Mouse (Mus musculus) liver, embryonic 14.5 days (tissue): ENCODE results near the gene Fbxo42. TPM values are rescaled to one million over a fixed set of nuclear protein-coding genes. Genes with fewer than 3 reads are reported as not detected.

Experiments
- ATAC-seq: fragments of 200-750 bp; cut with Nextera tagmentation; 2 replicates; pipeline ENCODE4 v1.8.0; 2017; ENCODE audit warnings: moderate number of reproducible peaks, mild to moderate bottlenecking, moderate library complexity; ENCODE audit not compliant: insufficient read depth
- DNase-seq, 3 experiments: peaks; one replicate each; pipeline ENCODE4 v3.0.0-alpha.2; 2012 to 2013; ENCODE audit warnings: low read depth in 3 of 3, low spot score in 3 of 3
- H3K27ac ChIP-seq: fragments of 300-500 bp; sonication (generic); 2 replicates; pipeline ENCODE4 v1.5.1; 2014; ENCODE audit warnings: moderate library complexity, mild to moderate bottlenecking, control low read depth, inconsistent platforms
- H3K27me3 ChIP-seq: fragments of 300-500 bp; sonication (generic); 2 replicates; pipeline ENCODE4 v1.6.1; 2014; ENCODE audit warnings: mild to moderate bottlenecking, low read length, moderate library complexity; ENCODE audit not compliant: control insufficient read depth, insufficient read depth
- H3K36me3 ChIP-seq: fragments of 300-500 bp; sonication (generic); replicated peaks from 2 replicates; pipeline ENCODE4 v1.6.1; 2014; ENCODE audit warnings: low read depth; ENCODE audit not compliant: control insufficient read depth, insufficient read depth
- H3K4me1 ChIP-seq, 2 experiments: fragments of 200-500 bp in 1 of 2; fragments of 300-500 bp in 1 of 2; sonication (generic) in 1 of 2; replicated peaks; 2 replicates each; pipeline ENCODE4 v1.6.1; 2012 to 2014; ENCODE audit warnings: antibody characterized with exemption in 1 of 2, inconsistent platforms in 1 of 2, low read length in 1 of 2; ENCODE audit not compliant: control insufficient read depth in 2 of 2, insufficient read depth in 2 of 2
- H3K4me2 ChIP-seq: fragments of 300-500 bp; sonication (generic); 2 replicates; pipeline ENCODE4 v1.6.1; 2014; ENCODE audit warnings: low read depth, mild to moderate bottlenecking, control low read depth, moderate library complexity
- H3K4me3 ChIP-seq, 2 experiments: fragments of 200-500 bp in 1 of 2; fragments of 300-500 bp in 1 of 2; sonication (generic) in 1 of 2; 2 replicates each; pipeline ENCODE4 v1.5.1; 2012 to 2014; ENCODE audit warnings: low read depth in 2 of 2, low read length in 2 of 2, mild to moderate bottlenecking in 2 of 2, control low read depth in 1 of 2, inconsistent platforms in 1 of 2, moderate library complexity in 1 of 2; ENCODE audit not compliant: insufficient read depth in 1 of 2
- H3K9ac ChIP-seq: fragments of 300-500 bp; sonication (generic); replicated peaks from 2 replicates; pipeline ENCODE4 v1.6.1; 2014; ENCODE audit warnings: mild to moderate bottlenecking, control low read depth, moderate library complexity
- H3K9me3 ChIP-seq: fragments of 300-500 bp; sonication (generic); 2 replicates; pipeline ENCODE4 v1.6.1; 2016; ENCODE audit warnings: low read length, mixed read lengths; ENCODE audit not compliant: control insufficient read depth
- CTCF ChIP-seq: IDR thresholded peaks from 2 replicates; pipeline ENCODE4 v1.5.1; 2016; ENCODE audit warnings: antibody characterized with exemption, low read depth, control low read depth
- EP300 ChIP-seq: IDR thresholded peaks from 2 replicates; pipeline ENCODE4 v1.6.1; 2016; ENCODE audit warnings: antibody characterized with exemption, low read depth
- WGBS: fragments of 180-500 bp; shearing (Covaris S2); extraction: QIAGEN DNeasy Blood & Tissue Kit; methylation state at CpG from one replicate; pipeline ENCODE4 v1.1.7; 2014; ENCODE audit not compliant: insufficient replicate concordance; 5-methylcytosine and 5-hydroxymethylcytosine counted together
- polyA plus RNA-seq, 2 experiments: library from polyadenylated mRNA; depleted of rRNA in 1 of 2; stranded (reverse) in 1 of 2; unstranded in 1 of 2; fragments of >200 nt; fragmentation: Nextera tagmentation in 1 of 2; extraction: Ambion mirVana in 1 of 2; gene quantifications; 2 replicates each; pipeline versions ENCODE4 v1.2.1 to v1.2.3; 2012 to 2014

Gene Fbxo42
- polyA plus RNA-seq (2012; rRNA removed) (7.5 and 8.3 TPM in 2 replicates), polyA plus RNA-seq (2014; fragmentation: Nextera tagmentation; extraction: Ambion mirVana) (17.6 and 20.6 TPM in 2 replicates)

- DNase-seq, result peak; percentile 85 to 89 (median 86)
- peak within 1 kb of the TSS; percentile 77 to 97 for H3K4me3 ChIP-seq
- peak; percentile 92 for ATAC-seq
- H3K27ac ChIP-seq, result peak within 1 kb of the TSS; percentile 67
- H3K36me3 ChIP-seq, result no peaks in the 10 kb centered on the region
- 4% methylated on average over 58 of the region's 58 CpGs for WGBS
- peaks cover 12 to 25% of the 10 kb centered on the region in 2 experiments for H3K4me1 ChIP-seq
- H3K4me2 ChIP-seq, result peak within 1 kb of the TSS; percentile 84
- TF ChIP-seq EP300 (no peak), CTCF (peak; percentile 70)
- peak within 1 kb of the TSS; percentile 90 for H3K9ac ChIP-seq
- H3K9me3 ChIP-seq, result no peaks in the 10 kb centered on the region
- no peaks in the 10 kb centered on the region for H3K27me3 ChIP-seq
Measured at GRCm38 (mm10) chr4:141147112-141148008, at the start of gene Fbxo42. Gene Fbxo42 (plus strand): TSS chr4:141147913.

GRCm38 (mm10) chr4:141098935-141099334, 48.8 kb upstream of the Fbxo42 start:
- no peak for TF ChIP-seq EP300
- TF ChIP-seq CTCF, result no peak
- Histone ChIP-seq H3K27me3 (no peaks in the 10 kb centered on the region), H3K9ac (no peak overlapping the region), H3K4me3 (no peak overlapping the region), H3K4me1 (peaks cover 7 to 13% of the 10 kb centered on the region in 2 experiments; a peak in 3 of 4 replicates), H3K4me2 (no peak overlapping the region), H3K36me3 (no peaks in the 10 kb centered on the region), H3K9me3 (no peaks in the 10 kb centered on the region), H3K27ac (no peak overlapping the region)
- 7% methylated on average over 4 of the region's 4 CpGs for WGBS
- peak; percentile 61 for ATAC-seq
- no peak for DNase-seq

DNA sequence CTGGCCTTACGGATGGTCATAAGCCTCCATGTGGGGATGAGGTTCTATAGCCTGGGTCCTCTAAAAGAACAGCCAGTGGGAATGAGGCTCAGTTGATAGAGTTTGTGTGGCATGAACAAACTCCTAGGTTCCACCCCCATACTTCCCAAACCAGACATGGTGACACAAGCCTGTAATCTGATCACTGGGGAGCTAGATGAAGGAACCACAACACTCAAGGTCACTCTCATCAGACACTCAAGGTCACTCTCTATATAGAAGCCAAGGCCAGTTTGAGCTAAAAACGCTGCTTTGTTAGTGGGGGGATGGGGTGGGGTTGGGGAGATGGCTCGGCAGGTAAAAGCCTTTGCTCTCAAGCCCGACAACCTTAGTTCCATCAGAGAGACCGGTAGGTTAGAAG, 47.8 kb upstream of the Fbxo42 start:
- WGBS, result 63% methylated on average over 5 of the region's 5 CpGs
- Histone ChIP-seq H3K4me2 (no peak overlapping the region), H3K4me3 (no peak overlapping the region)

GRCm38 (mm10) chr4:141101291-141101690, 46.4 kb upstream of the Fbxo42 start:
- ATAC-seq (no peak), DNase-seq (no peak)
- Histone ChIP-seq H3K4me2 (no peak overlapping the region), H3K4me1 (peaks cover 7 to 13% of the 10 kb centered on the region in 2 experiments; a peak in 3 of 4 replicates), H3K9ac (no peak overlapping the region), H3K27me3 (no peaks in the 10 kb centered on the region), H3K27ac (no peak overlapping the region), H3K4me3 (no peak overlapping the region), H3K9me3 (no peaks in the 10 kb centered on the region), H3K36me3 (no peaks in the 10 kb centered on the region)
- WGBS, result 81% methylated on average over 9 of the region's 9 CpGs
- TF ChIP-seq EP300 (no peak), CTCF (no peak)

More for the DNA sequence above, 47.8 kb upstream of the Fbxo42 start:
- no peaks in the 10 kb centered on the region for H3K27me3 ChIP-seq
- no peaks in the 10 kb centered on the region for H3K36me3 ChIP-seq
- no peak overlapping the region for H3K27ac ChIP-seq
- ATAC-seq (no peak), DNase-seq (no peak)
- H3K4me1 ChIP-seq, result peaks cover 7 to 13% of the 10 kb centered on the region in 2 experiments; a peak in 3 of 4 replicates
- TF ChIP-seq CTCF (no peak), EP300 (no peak)
- H3K9me3 ChIP-seq, result no peaks in the 10 kb centered on the region
- H3K9ac ChIP-seq, result no peak overlapping the region

GRCm38 (mm10) chr4:141101855-141102254, 45.9 kb upstream of the Fbxo42 start:
- 51% methylated on average over 6 of the region's 6 CpGs for WGBS
- DNase-seq, result no peak
- TF ChIP-seq CTCF (peak; percentile 84), EP300 (no peak)
- Histone ChIP-seq H3K27ac (no peak overlapping the region), H3K9me3 (no peaks in the 10 kb centered on the region), H3K4me1 (peaks cover 7 to 13% of the 10 kb centered on the region in 2 experiments; a peak in 3 of 4 replicates), H3K27me3 (no peaks in the 10 kb centered on the region), H3K9ac (no peak overlapping the region), H3K36me3 (no peaks in the 10 kb centered on the region), H3K4me2 (no peak overlapping the region), H3K4me3 (no peak overlapping the region)
- ATAC-seq, result no peak
